Mouse (Mus musculus) urinary bladder, postnatal 14 days (tissue): ENCODE data around the gene Lypd4.

ENCODE experiments used
- DNase-seq: peaks from one replicate; pipeline ENCODE4 v3.0.0; 2021; ENCODE audit warnings: low spot score

Lypd4 gene

DNA sequence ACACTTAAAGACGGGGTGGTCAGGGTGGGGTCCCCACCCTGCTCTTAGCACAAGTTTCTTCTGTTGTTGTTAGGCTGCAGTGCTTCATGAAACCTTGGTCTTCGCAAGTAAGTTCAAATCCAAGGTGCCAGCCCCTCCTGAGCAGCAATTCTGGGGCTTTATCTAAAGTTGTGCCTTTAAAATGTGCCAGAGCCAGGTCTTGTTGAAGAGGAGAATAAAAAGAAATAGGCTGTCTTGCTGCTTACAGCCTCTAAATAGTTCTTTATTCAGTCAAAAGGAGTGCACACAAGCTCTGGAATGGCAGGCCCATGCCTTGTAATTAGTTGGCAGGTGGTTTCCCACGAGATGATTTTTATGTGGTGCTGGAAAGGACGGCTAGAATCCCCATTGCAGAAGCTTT lies 17.4 kb upstream of the Lypd4 start:
- DNase-seq, result no peak

GRCm38 (mm10) chr7:24886308-24886633 lies 16.5 kb upstream of the Lypd4 start:
- DNase-seq, result no peak

- no peak for DNase-seq
These were observed 15.9 kb upstream of the Lypd4 start for GRCm38 (mm10) chr7:24885468-24886307.

- peak; percentile 19 for DNase-seq
These were observed 15.1 kb upstream of the Lypd4 start for GRCm38 (mm10) chr7:24884693-24885291.

GRCm38 (mm10) chr7:24883896-24884692 lies 14.4 kb upstream of the Lypd4 start, which contains the start of gene Rps19:
Rps19 (plus strand) TSS chr7:24884371.
- DNase-seq, result peak; percentile 99

DNA sequence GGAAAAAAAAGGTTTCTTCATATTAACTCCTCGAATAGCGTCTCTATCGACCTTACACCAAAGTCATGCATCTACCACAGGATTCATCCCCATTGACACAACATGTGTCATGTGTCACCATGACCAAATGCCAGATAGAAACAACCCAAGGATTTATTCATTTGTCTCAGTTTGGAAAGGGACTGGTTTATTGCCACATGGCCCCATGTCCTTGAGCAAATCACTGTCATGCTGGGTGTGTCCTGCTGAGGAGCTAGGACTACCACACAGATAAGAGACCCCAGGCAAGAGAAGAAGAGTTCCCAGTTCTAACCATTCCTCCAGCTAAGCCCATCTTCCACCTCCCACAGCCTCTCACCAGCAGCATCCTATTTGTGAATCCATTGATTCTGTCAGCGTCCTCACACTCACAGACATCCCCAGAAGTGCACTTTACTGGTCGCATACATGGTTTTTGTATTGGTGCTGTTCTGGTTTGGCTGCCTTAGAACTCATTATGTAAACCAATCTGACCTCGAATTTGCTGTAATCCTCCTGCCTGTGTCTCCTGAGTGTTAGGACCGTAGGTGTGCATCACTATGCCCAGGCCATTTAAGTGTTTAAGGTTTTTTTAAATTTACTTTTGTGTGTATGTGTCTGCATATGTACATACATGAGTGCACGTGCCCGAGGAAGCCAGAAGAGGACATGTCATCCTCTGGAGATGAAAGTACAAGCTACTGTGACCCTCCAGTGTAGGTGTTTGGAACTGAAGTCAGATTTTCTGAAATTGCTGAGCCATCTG lies 12.9 kb upstream of the Lypd4 start:
- DNase-seq, result no peak

DNA sequence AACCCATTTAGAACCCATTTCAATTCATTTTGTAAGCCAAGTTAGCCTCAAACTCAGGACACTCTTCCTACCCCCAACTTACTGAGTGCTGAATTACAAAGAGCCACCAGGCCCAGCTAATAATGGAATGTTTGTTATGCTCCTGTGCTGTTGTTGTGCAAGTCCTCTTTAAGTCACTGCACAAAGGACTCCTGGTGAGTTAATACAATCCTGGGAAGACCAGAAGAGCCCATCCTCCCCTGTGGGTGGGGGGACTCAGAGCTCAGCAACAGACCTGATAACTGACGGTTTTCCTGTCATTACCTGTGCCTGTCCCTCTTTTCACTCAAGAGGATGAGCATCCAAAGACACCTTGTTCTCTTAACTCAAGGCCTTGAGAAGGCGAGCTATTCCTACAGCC lies 9.9 kb upstream of the Lypd4 start:
- no peak for DNase-seq

DNA sequence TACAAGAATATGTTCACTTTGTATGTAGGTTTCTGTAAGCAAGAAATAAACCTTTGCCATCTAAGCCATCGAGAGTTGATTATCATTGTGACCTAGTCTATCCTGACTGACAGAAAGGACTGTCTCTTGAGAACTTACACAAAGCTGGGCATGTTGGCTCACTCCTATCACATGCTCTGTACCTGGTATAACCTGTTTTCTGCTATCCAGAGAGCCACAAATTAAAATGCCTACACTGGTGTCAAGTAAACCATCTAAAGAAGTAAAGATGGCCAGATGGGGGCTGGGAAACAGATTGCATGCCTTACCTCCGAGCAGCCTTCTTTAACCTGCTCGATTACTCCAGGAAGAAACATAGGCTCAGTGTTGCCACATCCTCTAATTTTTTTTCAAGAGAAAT lies 7.8 kb upstream of the Lypd4 start:
- no peak for DNase-seq

DNA sequence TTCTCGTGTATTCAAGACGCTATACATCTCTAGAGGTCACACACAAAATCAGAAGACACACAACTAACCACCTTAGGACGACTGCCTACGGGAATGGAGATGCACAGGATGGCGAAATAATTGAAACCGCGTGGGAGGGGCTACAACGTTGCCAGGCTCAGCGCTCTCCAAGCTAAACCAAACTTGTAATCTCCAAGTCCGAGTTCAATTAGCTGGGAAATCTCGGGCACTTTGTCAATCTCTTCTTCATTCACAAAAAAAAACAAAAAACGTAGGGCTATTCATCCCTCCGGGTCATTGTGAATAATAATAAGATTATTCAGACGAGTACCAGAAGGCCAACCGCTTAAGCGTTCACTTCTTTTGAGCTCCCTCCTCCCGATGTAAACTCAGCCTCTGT lies 661 bp downstream of the Lypd4 start:
- DNase-seq, result no peak

GRCm38 (mm10) chr7:24864156-24864555 lies 5.6 kb downstream of the Lypd4 start:
- no peak for DNase-seq

DNA sequence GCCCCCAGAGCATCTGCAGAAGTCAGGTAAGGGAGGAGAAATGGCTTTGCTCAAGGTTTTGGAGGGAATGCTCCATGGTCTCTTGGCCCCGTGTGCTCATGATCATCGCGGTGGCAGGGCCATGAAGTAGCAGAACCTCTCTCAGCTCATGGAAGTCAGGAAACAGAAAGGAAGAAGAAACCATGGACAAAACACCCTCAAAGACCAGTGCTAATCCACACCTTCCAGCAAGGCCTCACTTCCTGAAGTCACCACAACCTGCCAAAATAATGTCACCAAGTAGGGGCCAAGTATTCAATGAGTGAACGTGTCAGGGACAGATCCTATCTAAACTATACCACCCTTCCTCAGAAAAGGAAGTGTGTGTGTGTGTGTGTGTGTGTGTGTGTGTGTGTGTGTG lies 6.9 kb downstream of the Lypd4 start:
- no peak for DNase-seq

DNA sequence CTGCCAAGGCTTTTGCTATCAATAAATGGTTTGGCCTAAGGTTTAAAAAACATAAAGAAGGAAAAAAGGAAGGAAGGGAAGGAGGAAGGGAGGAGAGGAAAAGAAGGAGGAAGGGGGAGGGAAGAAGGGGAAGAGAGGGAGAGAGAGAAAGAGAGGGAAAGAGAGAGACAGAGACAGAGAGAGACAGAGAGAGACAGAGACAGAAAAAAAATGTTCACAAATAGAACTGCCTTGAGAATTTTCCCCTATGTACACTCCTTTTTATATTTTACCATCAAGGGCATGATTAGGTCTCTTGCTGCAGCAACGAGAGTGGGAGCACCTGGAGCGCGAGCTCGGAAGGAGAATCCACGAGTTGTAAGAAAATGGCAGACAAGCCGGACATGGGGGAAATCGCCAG lies 7.8 kb downstream of the Lypd4 start, which contains the start of gene Gm9844:
Gene Gm9844, plus strand, starts transcription at position 301 of the 400 bp plus-strand sequence.
- no peak for DNase-seq

DNA sequence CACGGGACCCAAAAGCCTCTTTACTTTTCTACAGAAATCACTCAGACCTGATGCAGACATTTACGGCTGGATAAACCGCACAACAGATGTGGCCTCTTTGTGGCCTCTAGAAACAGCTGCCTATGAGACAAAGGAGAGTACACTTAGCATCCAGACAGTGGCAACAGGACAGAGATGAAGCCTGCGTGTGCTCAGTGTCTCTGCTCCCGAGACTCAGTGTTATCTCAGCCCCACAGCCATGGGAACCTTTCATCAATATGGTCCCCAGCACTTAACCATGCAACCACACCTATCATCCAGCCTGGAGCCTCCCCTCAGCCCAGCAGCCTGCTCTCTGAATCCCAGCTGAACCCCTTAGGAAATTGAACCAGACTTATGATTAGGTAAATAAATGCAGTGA lies 10.5 kb downstream of the Lypd4 start:
- DNase-seq, result no peak

DNA sequence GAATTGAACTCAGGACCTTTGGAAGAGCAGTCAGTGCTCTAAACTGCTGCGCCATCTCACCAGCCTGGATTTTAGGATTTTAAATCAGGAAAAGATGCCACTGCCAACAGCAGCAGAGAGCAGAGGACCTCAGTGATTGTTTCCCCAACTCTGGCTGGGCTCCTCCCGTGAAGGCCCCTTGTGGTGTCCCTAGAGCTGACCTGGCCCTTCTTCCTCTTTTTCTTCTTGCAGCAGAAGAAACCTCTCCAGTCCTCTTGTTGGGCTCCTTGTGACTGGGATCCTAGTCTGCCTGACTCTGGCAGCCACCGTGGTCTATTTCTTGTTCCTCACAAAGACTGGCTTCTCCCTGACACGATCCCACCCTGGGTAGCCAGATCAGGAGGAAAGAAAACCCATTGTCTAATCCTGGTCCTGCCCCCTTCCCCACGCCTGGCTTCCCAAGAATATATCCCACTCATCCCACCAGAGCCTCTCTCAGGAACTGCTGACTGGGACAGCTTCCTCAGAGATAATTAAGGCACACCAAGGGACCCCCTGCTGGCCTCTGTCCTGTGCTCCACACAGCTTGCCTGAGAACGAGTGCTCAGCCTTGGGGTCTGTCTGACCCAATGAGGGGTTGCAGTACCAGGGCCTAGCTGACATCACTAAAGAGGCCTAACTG lies 13.2 kb downstream of the Lypd4 start:
- no peak for DNase-seq

DNA sequence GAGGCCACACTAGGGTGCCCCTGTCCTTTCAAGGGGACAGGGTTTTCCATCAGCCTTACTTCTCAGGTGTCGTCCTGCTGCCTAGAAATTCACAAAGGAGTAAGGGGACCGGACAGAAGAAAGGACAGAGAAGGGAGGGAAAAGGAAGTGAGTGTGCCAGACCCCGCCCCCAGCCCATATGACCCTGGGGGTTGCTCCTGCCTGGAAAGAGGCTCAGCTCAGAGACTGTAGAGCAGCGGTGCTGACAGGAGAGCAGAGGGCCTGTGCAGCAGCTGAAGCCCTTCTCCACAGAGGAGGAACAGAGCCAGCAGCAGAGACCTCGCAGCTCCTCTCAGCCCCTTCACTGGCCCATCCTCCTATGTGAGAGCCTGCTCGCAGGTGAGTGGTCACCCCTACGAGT lies 16.0 kb downstream of the Lypd4 start:
- no peak for DNase-seq

GRCm38 (mm10) chr7:24853233-24853563 lies 16.5 kb downstream of the Lypd4 start:
- no peak for DNase-seq

DNA sequence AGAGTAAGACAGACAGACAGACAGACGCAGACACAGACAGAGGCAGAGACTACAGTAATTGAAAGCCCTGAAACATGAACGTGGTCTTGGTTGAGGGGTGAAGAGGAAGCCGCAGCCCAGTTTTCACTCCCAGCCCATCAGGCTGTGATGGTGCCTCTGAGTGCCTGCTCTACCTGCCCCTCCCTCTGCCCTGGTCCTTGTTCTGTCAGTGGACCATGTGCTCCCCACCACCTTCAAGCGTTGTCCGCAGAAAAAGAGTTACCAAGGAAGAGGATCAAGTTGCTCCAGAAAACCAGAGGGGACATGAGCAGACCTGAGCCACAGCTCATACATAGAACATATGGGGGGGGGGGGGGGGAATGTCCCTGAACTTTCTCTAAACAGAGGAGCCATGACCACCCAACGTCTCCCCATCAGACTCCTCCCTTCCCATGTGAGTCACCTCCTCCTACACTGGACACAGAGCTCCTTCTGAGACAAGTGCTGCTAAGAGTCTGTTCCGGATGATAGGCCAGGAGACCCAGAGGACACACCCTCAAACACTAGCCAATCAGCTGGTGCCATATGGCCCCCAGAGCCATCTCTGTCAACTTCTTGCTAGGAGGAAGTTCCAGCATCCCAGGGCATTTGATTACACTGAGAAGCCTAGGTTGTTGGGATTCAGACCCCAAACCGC lies 17.0 kb downstream of the Lypd4 start:
- no peak for DNase-seq

DNA sequence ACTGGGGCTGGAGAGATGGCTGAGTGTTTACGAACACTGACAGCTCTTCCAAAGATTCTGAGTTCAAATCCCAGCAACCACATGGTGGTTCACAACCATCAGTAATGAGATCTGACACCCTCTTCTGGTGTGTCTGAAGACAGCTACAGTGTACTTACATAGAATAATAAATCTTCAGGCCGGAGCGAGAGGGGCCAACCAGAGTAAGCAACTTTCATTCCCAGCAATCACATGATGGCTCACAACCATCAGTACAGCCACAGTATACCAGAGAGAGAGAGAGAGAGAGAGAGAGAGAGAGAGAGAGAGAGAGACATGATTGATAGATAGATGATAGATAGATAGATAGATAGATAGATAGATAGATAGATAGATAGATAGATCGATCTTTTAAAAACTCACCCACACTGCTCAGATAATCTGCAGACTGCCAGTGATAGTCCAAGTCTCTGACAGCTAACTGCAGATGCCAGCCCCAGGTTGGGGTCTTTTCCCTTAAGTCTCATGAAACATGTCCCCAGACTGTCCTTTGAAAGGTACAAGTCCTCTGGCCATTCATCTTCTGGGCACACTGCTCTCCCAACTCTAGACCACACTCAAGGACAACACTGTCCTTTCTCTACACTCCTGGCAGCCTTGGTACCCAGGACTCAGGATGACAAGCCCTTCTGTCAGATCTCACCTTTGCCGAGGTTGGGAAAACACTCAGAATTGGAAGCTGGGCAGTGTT lies 18.0 kb downstream of the Lypd4 start:
- no peak for DNase-seq

DNA sequence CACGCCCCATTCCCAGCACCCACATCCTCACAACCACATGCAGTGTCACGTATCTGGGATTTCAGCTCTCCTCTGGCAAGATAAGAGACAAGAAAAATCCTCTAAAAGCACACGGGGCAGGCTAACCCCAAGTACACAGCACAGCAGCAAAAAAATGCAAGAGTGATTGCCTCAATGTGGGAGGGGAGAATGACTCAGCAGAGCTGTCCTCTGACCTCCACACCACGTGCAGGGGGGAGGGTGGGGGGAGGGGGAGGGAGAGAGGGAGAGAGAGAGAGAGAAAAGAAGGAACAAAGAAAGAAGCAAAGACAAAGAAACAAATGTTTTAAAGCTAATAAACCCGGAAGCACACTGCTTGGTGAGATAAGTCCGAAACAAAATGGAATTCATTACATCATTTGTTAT lies 18.8 kb downstream of the Lypd4 start:
- peak; percentile 27 for DNase-seq

GRCm38 (mm10) chr7:24850162-24850561 lies 19.6 kb downstream of the Lypd4 start:
- DNase-seq, result no peak
